Mouse (Mus musculus) stomach, embryonic 15.5 days (tissue): ENCODE results near the gene Eif5a. TPM values are rescaled to one million over a fixed set of nuclear protein-coding genes. Genes with fewer than 3 reads are reported as not detected.

Source experiments
- ATAC-seq: fragments of 200-750 bp; cut with Nextera tagmentation; 2 replicates; pipeline ENCODE4 v1.8.0; 2017; ENCODE audit warnings: low read depth, moderate number of reproducible peaks, moderate TSS enrichment; ENCODE audit not compliant: insufficient read depth, low FRiP score
- H3K27ac ChIP-seq: fragments of 300-500 bp; sonication (generic); 2 replicates; pipeline ENCODE4 v1.5.1; 2015; ENCODE audit warnings: mild to moderate bottlenecking, inconsistent platforms
- H3K27me3 ChIP-seq: fragments of 300-500 bp; sonication (generic); replicated peaks from 2 replicates; pipeline ENCODE4 v1.6.1; 2015; ENCODE audit warnings: inconsistent platforms
- H3K36me3 ChIP-seq: fragments of 300-500 bp; sonication (generic); 2 replicates; pipeline ENCODE4 v1.6.1; 2015; ENCODE audit warnings: inconsistent platforms
- H3K4me1 ChIP-seq: fragments of 300-500 bp; sonication (generic); 2 replicates; pipeline ENCODE4 v1.6.1; 2015; ENCODE audit warnings: inconsistent platforms
- H3K4me2 ChIP-seq: fragments of 300-500 bp; sonication (generic); 2 replicates; pipeline ENCODE4 v1.6.1; 2015; ENCODE audit warnings: mild to moderate bottlenecking, inconsistent platforms
- H3K4me3 ChIP-seq: fragments of 300-500 bp; sonication (generic); replicated peaks from 2 replicates; pipeline ENCODE4 v1.5.1; 2015; ENCODE audit warnings: inconsistent platforms
- H3K9ac ChIP-seq: fragments of 300-500 bp; sonication (generic); 2 replicates; pipeline ENCODE4 v1.6.1; 2015; ENCODE audit warnings: inconsistent platforms
- H3K9me3 ChIP-seq: fragments of 300-500 bp; sonication (generic); 2 replicates; pipeline ENCODE4 v1.6.1; 2016; ENCODE audit warnings: inconsistent platforms
- WGBS: fragments of 180-500 bp; shearing (Covaris S2); methylation state at CpG from one replicate; pipeline ENCODE4 v1.1.7; 2015; 5-methylcytosine and 5-hydroxymethylcytosine counted together
- polyA plus RNA-seq: library from polyadenylated mRNA; unstranded; fragments of >200 nt; fragmentation: Nextera tagmentation; extraction: Ambion mirVana; gene quantifications from 2 replicates; pipeline ENCODE4 v1.2.1, GENCODE M21; 2015

The Eif5a gene
- 1,591 and 1,597 TPM in 2 replicates for polyA plus RNA-seq

GRCm38 (mm10) chr11:69921114-69922011 is at the start of gene Eif5a:
Gene Eif5a (minus strand): TSS chr11:69921958.
- Histone ChIP-seq H3K4me3 (peak within 1 kb of the TSS; percentile 91), H3K27me3 (no peaks in the 10 kb centered on the region), H3K4me1 (peaks cover 13% of the 10 kb centered on the region; the same call in 1 of the 2 replicates), H3K9me3 (no peaks in the 10 kb centered on the region), H3K36me3 (peaks cover 19% of the 10 kb centered on the region), H3K4me2 (peak within 1 kb of the TSS; percentile 85), H3K9ac (peak within 1 kb of the TSS; percentile 93), H3K27ac (peak within 1 kb of the TSS; percentile 99)
- WGBS: under 1% methylated on average over 78 of the region's 78 CpGs
- peak; percentile 94 for ATAC-seq

GRCm38 (mm10) chr11:69970775-69971174 is 49.0 kb upstream of the Eif5a start:
- no peak overlapping the region for H3K4me2 ChIP-seq
- WGBS: 60% methylated on average over 3 of the region's 3 CpGs
- 0 out of 2 replicates have a peak overlapping the region, but pooled peaks have one; percentile 31 for H3K27ac ChIP-seq
- peaks cover 29% of the 10 kb centered on the region for H3K36me3 ChIP-seq
- no peak overlapping the region for H3K4me3 ChIP-seq
- no peak overlapping the region for H3K9ac ChIP-seq
- ATAC-seq: no peak
- H3K9me3 ChIP-seq: no peaks in the 10 kb centered on the region
- H3K4me1 ChIP-seq: peaks cover 10% of the 10 kb centered on the region; the same call in 1 of the 2 replicates
- H3K27me3 ChIP-seq: peaks cover 16% of the 10 kb centered on the region

- Histone ChIP-seq H3K27me3 (peaks cover 20% of the 10 kb centered on the region), H3K36me3 (peaks cover 28% of the 10 kb centered on the region), H3K9me3 (no peaks in the 10 kb centered on the region), H3K9ac (no peak overlapping the region), H3K4me2 (no peak overlapping the region), H3K27ac (0 out of 2 replicates have a peak overlapping the region, but pooled peaks have one; percentile 31), H3K4me1 (peaks cover 10% of the 10 kb centered on the region; the same call in 1 of the 2 replicates), H3K4me3 (no peak overlapping the region)
- WGBS: 71% methylated on average over 6 of the region's 6 CpGs
- ATAC-seq: no peak
These were observed 48.5 kb upstream of the Eif5a start for GRCm38 (mm10) chr11:69970222-69970621.

GRCm38 (mm10) chr11:69968793-69969192 is 47.0 kb upstream of the Eif5a start:
- ATAC-seq: no peak
- Histone ChIP-seq H3K27me3 (peaks cover 30% of the 10 kb centered on the region), H3K4me1 (peaks cover 10% of the 10 kb centered on the region; the same call in 1 of the 2 replicates), H3K4me3 (no peak overlapping the region), H3K9me3 (no peaks in the 10 kb centered on the region), H3K36me3 (peaks cover 20% of the 10 kb centered on the region), H3K4me2 (no peak overlapping the region), H3K9ac (no peak overlapping the region), H3K27ac (no peak overlapping the region)
- 68% methylated on average over 4 of the region's 4 CpGs for WGBS

GRCm38 (mm10) chr11:69966860-69967517 is 45.2 kb upstream of the Eif5a start:
- 0 out of 2 replicates have a peak overlapping the region, but pooled peaks have one; percentile 49 for H3K9ac ChIP-seq
- peak overlapping the region; percentile 91 for H3K27ac ChIP-seq
- H3K9me3 ChIP-seq: no peaks in the 10 kb centered on the region
- H3K4me2 ChIP-seq: peak overlapping the region; percentile 70
- WGBS: 32% methylated on average over 17 of the region's 17 CpGs
- H3K4me1 ChIP-seq: peaks cover 10% of the 10 kb centered on the region; the same call in 1 of the 2 replicates
- ATAC-seq: no peak
- peak overlapping the region; percentile 49 for H3K4me3 ChIP-seq
- H3K36me3 ChIP-seq: peaks cover 14% of the 10 kb centered on the region
- H3K27me3 ChIP-seq: peaks cover 30% of the 10 kb centered on the region

GRCm38 (mm10) chr11:69966006-69966859 is 44.5 kb upstream of the Eif5a start:
- peak overlapping the region; percentile 91 for H3K27ac ChIP-seq
- H3K4me3 ChIP-seq: peak overlapping the region; percentile 49
- H3K4me1 ChIP-seq: peaks cover 10% of the 10 kb centered on the region; the same call in 1 of the 2 replicates
- ATAC-seq: peak; percentile 76
- no peaks in the 10 kb centered on the region for H3K9me3 ChIP-seq
- H3K4me2 ChIP-seq: peak overlapping the region; percentile 70
- peaks cover 10% of the 10 kb centered on the region; the same call in 1 of the 2 replicates for H3K36me3 ChIP-seq
- H3K27me3 ChIP-seq: peaks cover 30% of the 10 kb centered on the region
- peak overlapping the region; percentile 49 for H3K9ac ChIP-seq
- WGBS: 2% methylated on average over 59 of the region's 59 CpGs

GRCm38 (mm10) chr11:69965271-69966005 is 43.7 kb upstream of the Eif5a start:
- peaks cover 10% of the 10 kb centered on the region; the same call in 1 of the 2 replicates for H3K4me1 ChIP-seq
- WGBS: 3% methylated on average over 47 of the region's 49 CpGs
- no peaks in the 10 kb centered on the region for H3K9me3 ChIP-seq
- peak overlapping the region; percentile 49 for H3K4me3 ChIP-seq
- H3K9ac ChIP-seq: peak overlapping the region; percentile 49
- peak overlapping the region; percentile 91 for H3K27ac ChIP-seq
- peaks cover 7% of the 10 kb centered on the region; the same call in 1 of the 2 replicates for H3K36me3 ChIP-seq
- ATAC-seq: peak; percentile 76
- peak overlapping the region; percentile 70 for H3K4me2 ChIP-seq
- peaks cover 30% of the 10 kb centered on the region for H3K27me3 ChIP-seq

GRCm38 (mm10) chr11:69964650-69965270 is 43.0 kb upstream of the Eif5a start, which contains the start of gene Cldn7:
Gene Cldn7 (plus strand): TSS chr11:69964779.
- 11% methylated on average over 24 of the region's 24 CpGs for WGBS
- H3K4me3 ChIP-seq: peak within 1 kb of the TSS; percentile 49
- H3K4me1 ChIP-seq: peaks cover 10% of the 10 kb centered on the region; the same call in 1 of the 2 replicates
- H3K9me3 ChIP-seq: no peaks in the 10 kb centered on the region
- H3K4me2 ChIP-seq: peak within 1 kb of the TSS; percentile 70
- H3K27ac ChIP-seq: peak within 1 kb of the TSS; percentile 91
- no peak within 1 kb of the TSS; the same call in 1 of the 2 replicates for H3K9ac ChIP-seq
- peaks cover 30% of the 10 kb centered on the region for H3K27me3 ChIP-seq
- no peak for ATAC-seq
- H3K36me3 ChIP-seq: peaks cover 3% of the 10 kb centered on the region; the same call in 1 of the 2 replicates

GRCm38 (mm10) chr11:69961841-69962240 is 40.1 kb upstream of the Eif5a start:
- Histone ChIP-seq H3K9ac (no peak overlapping the region), H3K27ac (0 out of 2 replicates have a peak overlapping the region, but pooled peaks have one; percentile 51), H3K4me2 (no peak overlapping the region), H3K4me1 (peaks cover 10% of the 10 kb centered on the region; the same call in 1 of the 2 replicates), H3K4me3 (no peak overlapping the region), H3K36me3 (no peaks in the 10 kb centered on the region), H3K27me3 (peaks cover 25% of the 10 kb centered on the region), H3K9me3 (no peaks in the 10 kb centered on the region)
- ATAC-seq: no peak
- WGBS: 22% methylated on average over 5 of the region's 5 CpGs

- no peak overlapping the region for H3K27ac ChIP-seq
These were observed 38.9 kb upstream of the Eif5a start for GRCm38 (mm10) chr11:69960616-69961015.

More at GRCm38 (mm10) chr11:69960616-69961015, 38.9 kb upstream of the Eif5a start:
- H3K9ac ChIP-seq: no peak overlapping the region
- 38% methylated on average over 5 of the region's 5 CpGs for WGBS
- H3K27me3 ChIP-seq: peaks cover 13% of the 10 kb centered on the region
- ATAC-seq: no peak
- H3K9me3 ChIP-seq: no peaks in the 10 kb centered on the region
- H3K4me2 ChIP-seq: no peak overlapping the region
- no peak overlapping the region for H3K4me3 ChIP-seq
- no peaks in the 10 kb centered on the region for H3K36me3 ChIP-seq
- H3K4me1 ChIP-seq: no peaks in the 10 kb centered on the region; the same call in 1 of the 2 replicates
